Mouse (Mus musculus): Measurements from ENCODE around the gene Kcnj9.

DNA sequence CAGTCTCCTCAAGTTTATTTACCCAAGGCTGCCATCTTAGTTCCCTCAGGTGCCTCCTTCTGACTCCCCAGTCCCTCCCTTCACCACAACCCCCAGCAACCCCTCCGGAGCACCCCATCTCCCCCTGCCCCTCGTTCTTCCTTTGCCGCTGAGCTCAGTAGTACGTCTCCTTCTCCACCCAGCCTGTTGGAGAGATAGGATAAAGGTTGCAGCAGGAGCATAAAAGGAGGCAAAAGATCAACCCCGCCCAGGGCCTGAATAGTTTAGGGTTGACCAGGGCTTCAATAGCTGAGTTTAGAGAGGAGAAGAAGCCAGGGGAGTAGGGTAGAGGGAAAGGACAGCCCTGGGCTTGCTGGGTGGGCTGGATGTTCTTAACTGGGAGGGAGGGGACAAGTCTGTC is 54.6 kb downstream of the Kcnj9 start:
- TF ChIP-seq POLR2A (IDR thresholded peaks at IDR 0.05; ENCODE audit: borderline replicate concordance, control insufficient read depth, low read depth, low read length) (no peak), CTCF (IDR thresholded peaks at IDR 0.05; ENCODE audit: control insufficient read depth, insufficient read depth, low read length) (no peak)

All from bone marrow, adult 2 months (tissue).